Mouse (Mus musculus) CH12.LX (cell line): ENCODE measurements around the gene Folr1. TPM values are rescaled to one million over a fixed set of nuclear protein-coding genes. Genes with fewer than 3 reads are reported as not detected.

ENCODE experiments used
- DNase-seq: peaks from one replicate; pipeline ENCODE4 v3.0.0-alpha.2; 2013; ENCODE audit errors: extremely low read depth
- H3K27ac ChIP-seq: 2 replicates; pipeline ENCODE4 v1.5.1; 2012; ENCODE audit warnings: low read depth, mild to moderate bottlenecking, control low read depth, moderate library complexity; ENCODE audit not compliant: insufficient read depth
- H3K27me3 ChIP-seq: replicated peaks from 2 replicates; pipeline ENCODE3; 2012; ENCODE audit warnings: inconsistent platforms
- H3K36me3 ChIP-seq, 2 experiments: replicated peaks in 1 of 2; 2 replicates each; pipeline versions ENCODE3 to v1.6.1; 2012; ENCODE audit warnings: inconsistent platforms in 1 of 2, low read length in 1 of 2, mild to moderate bottlenecking in 1 of 2, mixed read lengths in 1 of 2, moderate library complexity in 1 of 2; ENCODE audit not compliant: control insufficient read depth in 1 of 2, insufficient read depth in 1 of 2
- H3K4me1 ChIP-seq, 2 experiments: 2 replicates each; pipeline ENCODE4 v1.6.1; 2012; ENCODE audit warnings: inconsistent platforms in 1 of 2, moderate library complexity in 1 of 2; ENCODE audit not compliant: insufficient read depth in 2 of 2, control insufficient read depth in 1 of 2
- H3K4me2 ChIP-seq: 2 replicates; pipeline ENCODE4 v1.6.1; 2012; ENCODE audit warnings: low read depth, mild to moderate bottlenecking, control low read depth; ENCODE audit not compliant: poor library complexity, insufficient read depth, severe bottlenecking
- H3K4me3 ChIP-seq, 3 experiments: fragments of 150-350 bp in 1 of 3; sonication (generic) in 1 of 3; replicated peaks in 1 of 3; 2 replicates each; pipeline versions ENCODE3 to v1.5.1; 2011 to 2012; ENCODE audit warnings: low read depth in 2 of 3, low read length in 2 of 3, mild to moderate bottlenecking in 2 of 3, moderate library complexity in 2 of 3, control low read depth in 1 of 3, improper control_type of control experiment in 1 of 3, inconsistent platforms in 1 of 3, mixed read lengths in 1 of 3; ENCODE audit not compliant: poor library complexity in 1 of 3
- H3K79me2 ChIP-seq: replicated peaks from 2 replicates; pipeline ENCODE4 v1.6.1; 2012; ENCODE audit warnings: mild to moderate bottlenecking, moderate library complexity; ENCODE audit not compliant: control insufficient read depth, poor library complexity, insufficient read depth, severe bottlenecking; ENCODE audit errors: extremely low read depth
- H3K9ac ChIP-seq: 2 replicates; pipeline ENCODE4 v1.6.1; 2012; ENCODE audit warnings: low read depth, mild to moderate bottlenecking, control low read depth, moderate library complexity; ENCODE audit not compliant: insufficient read depth
- H3K9me3 ChIP-seq: replicated peaks from 2 replicates; pipeline ENCODE3; 2012; ENCODE audit warnings: low read length, inconsistent platforms, mixed read lengths
- BHLHE40 ChIP-seq: IDR thresholded peaks from 2 replicates; pipeline ENCODE4 v1.6.1; 2011; ENCODE audit warnings: mild to moderate bottlenecking, low read depth, low read length, improper control_type of control experiment
- CHD1 ChIP-seq: IDR thresholded peaks from 2 replicates; pipeline ENCODE4 v1.6.1; 2012; ENCODE audit warnings: low read depth, low read length, improper control_type of control experiment, inconsistent platforms
- ELF1 ChIP-seq: IDR thresholded peaks from 2 replicates; pipeline ENCODE4 v1.6.1; 2014; ENCODE audit warnings: low read depth, mild to moderate bottlenecking, inconsistent platforms, low read length, improper control_type of control experiment
- HCFC1 ChIP-seq: IDR thresholded peaks from 2 replicates; pipeline ENCODE4 v1.6.1; 2012; ENCODE audit warnings: low read depth, mild to moderate bottlenecking, inconsistent platforms, low read length, improper control_type of control experiment
- IRF4 ChIP-seq: IDR thresholded peaks from 2 replicates; pipeline ENCODE4 v1.6.1; 2014; ENCODE audit warnings: low read depth, mild to moderate bottlenecking, inconsistent platforms, low read length, improper control_type of control experiment
- JUN ChIP-seq: IDR thresholded peaks from 2 replicates; pipeline ENCODE4 v1.6.1; 2011; ENCODE audit warnings: low read depth, mild to moderate bottlenecking, low read length, improper control_type of control experiment, moderate library complexity; ENCODE audit not compliant: insufficient read depth
- MAFK ChIP-seq: IDR thresholded peaks from 2 replicates; pipeline ENCODE4 v1.6.1; 2011; ENCODE audit warnings: low read length, improper control_type of control experiment; ENCODE audit not compliant: insufficient replicate concordance
- MXI1 ChIP-seq: IDR thresholded peaks from 2 replicates; pipeline ENCODE4 v1.6.1; 2011; ENCODE audit warnings: mild to moderate bottlenecking, low read depth, low read length, improper control_type of control experiment
- PAX5 ChIP-seq: IDR thresholded peaks from 2 replicates; pipeline ENCODE4 v1.6.1; 2012; ENCODE audit warnings: low read length, inconsistent platforms, mixed read lengths
- POLR2A ChIP-seq: IDR thresholded peaks from 2 replicates; pipeline ENCODE4 v1.6.1; 2011; ENCODE audit warnings: low read depth, mild to moderate bottlenecking, improper control_type of control experiment, low read length
- UBTF ChIP-seq: IDR thresholded peaks from 2 replicates; pipeline ENCODE4 v1.6.1; 2012; ENCODE audit warnings: low read depth, mild to moderate bottlenecking, inconsistent platforms, low read length, improper control_type of control experiment, moderate library complexity
- USF1 ChIP-seq: IDR thresholded peaks from 2 replicates; pipeline ENCODE4 v1.6.1; 2014; ENCODE audit warnings: low read depth, mild to moderate bottlenecking, inconsistent platforms, low read length, improper control_type of control experiment
- USF2 ChIP-seq: conservative IDR thresholded peaks from 2 replicates; pipeline ENCODE4 v1.6.1; 2011; ENCODE audit warnings: low read depth, low read length, improper control_type of control experiment
- ZMIZ1 ChIP-seq: IDR thresholded peaks from 2 replicates; pipeline ENCODE4 v1.6.1; 2012; ENCODE audit warnings: low read depth, mild to moderate bottlenecking, inconsistent platforms, low read length, improper control_type of control experiment
- ZNF384 ChIP-seq: IDR thresholded peaks from 2 replicates; pipeline ENCODE4 v1.6.1; 2012; ENCODE audit warnings: low read depth, low read length, improper control_type of control experiment, inconsistent platforms
- dilution Hi-C: fragments of 300-500 bp; cut with MboI; formaldehyde crosslinking; loops from 2 replicates; pipeline ENCODE4 v1.14.3; 2020; ENCODE audit warnings: low sequenced_read_pairs; ENCODE audit not compliant: extremely low pct_unique_long_range_greater_than_20kb, extremely low pct_ligation_motif_present
- in situ Hi-C: fragments of 300-500 bp; cut with MboI; formaldehyde crosslinking; loops from 3 replicates; pipeline ENCODE4 v1.14.3; 2019; ENCODE audit warnings: low sequenced_read_pairs, low pct_ligation_motif_present, low pct_unique_long_range_greater_than_20kb, mixed read lengths
- polyA plus RNA-seq: library from polyadenylated mRNA; unstranded; fragments of >175 nt; gene quantifications from 2 replicates; pipeline ENCODE4 v1.2.1, GENCODE M21; 2012; ENCODE audit warnings: low read depth; ENCODE audit not compliant: insufficient read length
- total RNA-seq, 2 experiments: library from RNA; depleted of rRNA; stranded (reverse); fragments of 300-350 nt in 1 of 2; fragments of >200 nt in 1 of 2; gene quantifications; 2 replicates each; pipeline ENCODE4 v1.2.3; 2012 to 2014

Folr1 gene
- total and polyA plus RNA-seq, 3 experiments = 0.25 TPM; not detected in 2

GRCm38 (mm10) chr7:101869163-101869500, 1.5 kb downstream of the Folr1 start:
- dilution Hi-C loops (no loop called here), in situ Hi-C loops (no loop called here)
- no peak for DNase-seq
- Histone ChIP-seq H3K9ac (no peak overlapping the region), H3K9me3 (peaks cover 3% of the 10 kb centered on the region), H3K27me3 (no peaks in the 10 kb centered on the region), H3K27ac (no peak overlapping the region), H3K4me1 (peaks cover 0 to 5% of the 10 kb centered on the region in 2 experiments; a peak in 3 of 4 replicates), H3K4me2 (no peak overlapping the region), H3K4me3 (no peak overlapping the region), H3K79me2 (no peaks in the 10 kb centered on the region), H3K36me3 (no peaks in the 10 kb centered on the region)
- TF ChIP-seq HCFC1 (no peak), CHD1 (no peak), ELF1 (no peak), POLR2A (no peak), MAFK (no peak), ZNF384 (no peak), BHLHE40 (no peak), USF2 (no peak), UBTF (no peak), JUN (no peak), PAX5 (no peak), USF1 (no peak)

DNA sequence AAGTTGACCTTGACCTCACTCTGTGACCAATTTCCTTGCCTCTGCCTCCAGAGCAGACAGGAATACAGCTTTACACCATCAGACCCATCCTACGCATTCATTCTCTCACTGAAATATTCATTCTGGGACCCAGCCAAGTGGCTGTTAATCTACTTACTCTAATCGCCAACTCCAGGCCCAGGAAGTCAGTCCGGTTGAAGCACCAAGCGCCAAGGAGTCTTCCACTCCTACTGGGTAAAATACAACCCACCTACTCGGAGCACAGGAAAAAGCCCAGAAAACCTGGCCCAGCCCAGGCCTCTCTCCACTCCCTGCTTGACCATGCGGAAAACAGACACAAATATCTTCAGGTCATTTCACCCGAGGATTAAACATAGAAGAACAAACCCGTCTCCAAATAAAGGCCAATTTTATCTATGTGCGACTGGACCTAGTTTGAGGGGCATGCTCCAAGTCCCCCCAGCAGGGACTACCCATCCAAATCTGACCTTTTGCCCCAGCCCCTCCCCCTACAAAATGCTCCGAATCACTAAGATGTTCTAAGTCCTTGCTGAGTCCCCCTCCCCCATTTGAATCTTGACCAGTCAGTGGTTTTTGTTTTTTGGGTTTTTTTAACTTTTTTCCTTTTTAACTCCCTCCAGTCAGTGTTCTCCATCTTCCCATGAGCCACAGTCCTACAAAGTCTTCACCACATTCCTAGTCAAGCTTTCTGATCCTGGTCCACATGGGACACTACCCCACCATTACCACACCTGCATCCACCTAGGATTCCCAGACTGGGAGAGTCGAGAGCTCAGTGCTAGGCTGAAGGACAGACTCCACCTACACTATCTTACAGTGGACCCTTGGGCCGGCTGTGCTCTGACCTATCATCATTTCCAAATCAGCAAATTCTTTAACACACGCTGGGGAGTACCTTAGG, 2.1 kb downstream of the Folr1 start:
- Histone ChIP-seq H3K36me3 (no peaks in the 10 kb centered on the region), H3K27me3 (no peaks in the 10 kb centered on the region), H3K9me3 (peaks cover 3% of the 10 kb centered on the region), H3K9ac (no peak overlapping the region), H3K79me2 (no peaks in the 10 kb centered on the region), H3K4me3 (no peak overlapping the region), H3K4me2 (no peak overlapping the region), H3K4me1 (peaks cover 0 to 5% of the 10 kb centered on the region in 2 experiments; a peak in 3 of 4 replicates), H3K27ac (no peak overlapping the region)
- TF ChIP-seq MXI1 (no peak), IRF4 (no peak), ZMIZ1 (no peak)
- no peak for DNase-seq
- in situ Hi-C loops (no loop called here), dilution Hi-C loops (no loop called here)
